Mouse (Mus musculus) heart, adult 9 months (tissue): Measurements from ENCODE around the gene Mfsd6l.

Source experiments
- DNase-seq, 2 experiments: peaks; one replicate each; pipeline ENCODE4 v3.0.0; 2022; ENCODE audit warnings: low spot score in 2 of 2

Mfsd6l gene

DNA sequence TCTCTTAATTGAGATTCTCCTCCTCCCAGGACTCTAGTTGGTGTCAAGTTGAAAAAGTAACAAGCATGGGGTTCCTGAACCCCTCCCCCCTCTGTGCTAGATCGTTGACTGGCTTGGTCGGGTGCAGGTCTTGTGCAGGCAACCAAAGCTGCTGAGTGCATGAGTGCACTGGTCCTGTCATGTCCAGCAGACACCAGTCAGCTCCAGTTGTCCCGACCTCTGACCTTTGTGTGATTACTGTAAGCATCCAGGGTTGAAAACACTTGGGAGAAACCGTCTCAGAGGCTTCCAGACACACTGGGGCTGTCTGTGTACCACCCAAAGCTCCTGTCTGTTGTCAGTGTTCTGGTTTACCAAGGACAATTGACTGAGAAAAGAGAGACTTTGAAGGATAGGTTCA lies 5.6 kb upstream of the Mfsd6l start:
- no peak for DNase-seq

DNA sequence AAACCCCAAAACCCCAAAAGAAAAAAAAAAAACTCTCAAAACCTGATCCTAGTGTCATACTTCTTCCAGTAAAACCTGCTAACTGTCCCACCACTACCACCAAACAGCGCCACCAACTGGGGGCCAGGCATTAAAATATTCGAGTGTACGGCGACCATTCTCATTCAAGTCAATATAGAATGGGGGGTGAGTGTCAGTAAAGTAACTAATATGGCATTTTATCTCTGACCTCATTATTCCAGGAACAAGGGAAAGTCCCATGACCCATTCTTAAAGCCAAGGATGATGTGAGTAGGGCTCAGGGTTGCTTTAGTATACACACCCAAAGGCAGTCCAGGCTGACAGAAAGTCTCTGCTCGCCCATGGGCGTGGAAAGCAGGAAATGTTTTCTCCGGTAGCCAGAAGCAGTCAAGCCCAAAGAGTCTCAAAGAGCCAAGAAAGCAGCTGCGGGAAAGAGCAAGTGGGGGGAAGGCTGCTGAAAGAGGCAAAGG lies 2.0 kb upstream of the Mfsd6l start:
- DNase-seq: peak; percentile 69 to 73

DNA sequence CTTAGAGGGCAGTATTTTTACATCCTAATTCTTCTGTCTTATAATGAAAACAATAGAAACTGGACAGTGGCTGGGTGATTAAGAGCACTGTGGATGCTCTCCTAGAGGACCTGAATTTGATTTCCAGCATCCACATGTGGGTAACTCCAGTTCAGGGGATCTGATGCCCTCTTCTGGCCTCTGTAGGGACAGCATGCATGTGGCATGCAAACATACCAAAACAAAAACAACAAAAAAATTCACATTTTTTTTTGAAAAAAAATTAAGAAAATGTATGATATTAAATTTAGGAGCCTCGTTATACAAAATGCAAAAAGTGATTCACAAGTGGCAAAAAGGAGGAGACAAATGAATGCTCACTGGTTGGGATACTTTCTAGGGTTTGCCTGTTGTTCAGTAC lies 3.6 kb downstream of the Mfsd6l start:
- no peak for DNase-seq

DNA sequence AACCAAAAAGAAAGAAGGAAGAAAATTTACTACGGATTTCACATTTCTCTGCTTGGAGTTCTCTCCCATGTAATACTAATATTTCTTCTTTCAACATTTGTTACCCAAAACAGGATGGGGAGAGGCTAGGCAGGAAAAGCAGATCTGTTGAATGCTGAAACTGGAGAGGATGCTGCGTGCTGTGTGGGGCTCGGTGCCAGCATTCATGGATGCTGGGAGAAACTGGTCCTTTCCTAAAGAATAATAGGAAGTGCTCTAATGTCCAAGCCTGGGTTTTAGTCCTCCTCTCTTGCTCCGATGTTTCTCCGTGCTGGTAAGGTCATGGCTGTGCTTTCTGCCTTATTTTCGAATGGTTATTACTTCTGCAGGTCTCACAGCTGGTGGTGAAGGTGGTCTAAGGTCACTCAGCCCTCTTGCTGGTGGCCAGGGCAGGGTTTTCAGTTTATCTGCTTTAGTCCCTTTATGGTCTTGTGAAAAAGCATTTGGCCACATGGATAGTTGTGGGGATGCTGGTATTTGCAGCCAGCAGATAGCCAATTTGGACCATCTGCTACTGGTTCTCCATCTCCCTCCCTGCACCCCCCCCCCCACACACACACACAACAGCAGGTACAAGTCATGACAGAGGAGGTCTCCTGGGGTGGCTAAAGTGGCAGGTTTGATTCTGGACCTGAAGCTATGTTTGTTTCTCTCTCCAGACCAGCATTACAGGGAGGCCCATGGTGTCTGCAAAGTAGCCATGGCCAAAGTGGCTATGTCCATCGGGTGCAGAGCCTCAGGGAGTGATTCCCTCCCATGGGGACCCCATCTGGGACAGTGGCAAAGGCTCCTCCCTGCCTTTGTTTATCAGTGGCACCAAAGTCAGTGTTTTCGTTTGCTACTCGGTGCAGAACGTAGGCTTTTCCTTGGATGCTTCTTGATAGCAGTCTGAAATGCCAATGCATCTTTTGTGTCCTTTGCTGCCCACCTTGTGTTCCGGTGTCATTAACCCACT lies 6.3 kb downstream of the Mfsd6l start:
- DNase-seq: no peak

GRCm38 (mm10) chr11:68564356-68565031 lies 8.5 kb downstream of the Mfsd6l start:
- DNase-seq: no peak

GRCm38 (mm10) chr11:68565032-68565429 lies 9.0 kb downstream of the Mfsd6l start:
- DNase-seq: no peak

GRCm38 (mm10) chr11:68566447-68567059 lies 10.6 kb downstream of the Mfsd6l start:
- peak in 1 of 2 experiments; percentile 61 for DNase-seq

DNA sequence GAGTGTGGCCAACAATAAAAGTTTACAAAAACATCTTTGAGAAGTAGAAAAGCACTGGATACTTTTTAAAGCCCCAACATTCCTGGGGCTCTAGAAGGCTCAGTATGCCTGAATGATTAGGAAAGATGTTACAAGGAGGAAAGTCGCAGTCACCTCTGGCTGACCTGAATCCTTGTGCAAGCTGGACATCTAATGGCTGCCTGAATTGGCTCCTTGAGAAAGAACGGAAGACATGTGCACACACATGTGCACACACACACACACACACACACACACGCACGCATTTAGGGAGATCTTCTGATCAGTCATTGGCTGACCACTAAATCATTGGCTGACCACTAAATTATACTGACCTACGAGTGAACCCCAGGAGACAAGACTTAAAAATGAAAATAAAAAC lies 14.9 kb downstream of the Mfsd6l start:
- DNase-seq: peak in 1 of 2 experiments; percentile 27

- DNase-seq: no peak
Observed at GRCm38 (mm10) chr11:68577076-68577475, 21.1 kb downstream of the Mfsd6l start.

DNA sequence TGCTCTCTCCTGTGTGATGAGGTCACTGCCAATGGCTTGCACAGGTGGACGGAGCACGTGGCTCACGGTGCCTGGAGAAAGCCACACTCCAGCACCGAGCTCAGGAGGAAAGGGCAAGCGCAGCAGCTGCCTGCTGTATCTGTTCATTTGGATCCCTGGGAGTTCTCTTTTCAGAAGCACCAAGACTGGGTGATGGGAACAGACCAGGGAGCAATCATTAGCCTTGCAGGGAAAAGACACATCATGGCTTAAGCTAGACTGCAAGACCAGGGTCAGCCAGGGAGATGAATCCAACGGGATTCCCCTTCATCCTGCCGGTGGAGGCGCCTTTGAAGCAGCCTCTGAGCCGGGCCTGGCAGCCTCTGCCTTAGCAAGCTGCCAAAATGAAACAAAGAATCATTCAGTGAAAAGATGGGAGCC lies 23.5 kb downstream of the Mfsd6l start:
- peak in 1 of 2 experiments; percentile 42 for DNase-seq

DNA sequence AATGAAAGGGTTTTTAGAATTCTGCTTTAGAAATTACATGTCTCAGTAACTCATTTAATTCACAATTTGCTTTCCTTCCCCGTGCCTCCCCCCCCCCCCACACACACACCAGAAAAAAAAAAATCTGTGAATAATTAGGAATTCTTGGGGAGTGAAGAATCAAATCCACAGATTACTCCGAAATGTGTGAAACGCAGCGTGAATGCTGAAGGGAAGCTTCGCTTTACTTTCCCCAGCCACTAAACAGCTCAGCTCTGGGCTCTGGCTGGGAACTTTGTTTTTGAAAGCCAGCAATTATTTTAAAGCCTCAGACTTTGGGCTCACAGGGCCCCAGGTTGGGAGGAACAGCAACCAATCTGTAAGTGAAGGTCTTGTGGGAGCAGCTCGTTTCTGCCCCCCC lies 24.6 kb downstream of the Mfsd6l start:
- DNase-seq: no peak

DNA sequence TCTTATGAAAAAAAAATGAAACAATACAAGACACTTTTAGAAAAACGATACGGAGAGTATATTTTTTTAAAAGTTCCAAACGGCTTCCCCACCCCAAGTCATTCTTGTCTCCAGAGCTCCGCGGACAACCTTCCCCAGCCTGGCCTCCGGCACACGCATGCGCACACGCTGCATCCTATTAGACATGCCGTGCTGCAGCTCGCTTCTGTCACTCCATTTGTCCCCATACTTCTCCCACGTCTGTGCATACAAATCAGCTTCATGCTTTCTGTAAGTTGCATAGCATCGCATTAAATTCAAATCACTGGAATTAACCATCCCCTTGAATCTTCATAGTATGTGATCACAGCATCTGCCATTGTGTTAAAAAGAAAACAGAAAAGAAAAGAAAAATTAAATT lies 27.2 kb downstream of the Mfsd6l start:
- no peak for DNase-seq

DNA sequence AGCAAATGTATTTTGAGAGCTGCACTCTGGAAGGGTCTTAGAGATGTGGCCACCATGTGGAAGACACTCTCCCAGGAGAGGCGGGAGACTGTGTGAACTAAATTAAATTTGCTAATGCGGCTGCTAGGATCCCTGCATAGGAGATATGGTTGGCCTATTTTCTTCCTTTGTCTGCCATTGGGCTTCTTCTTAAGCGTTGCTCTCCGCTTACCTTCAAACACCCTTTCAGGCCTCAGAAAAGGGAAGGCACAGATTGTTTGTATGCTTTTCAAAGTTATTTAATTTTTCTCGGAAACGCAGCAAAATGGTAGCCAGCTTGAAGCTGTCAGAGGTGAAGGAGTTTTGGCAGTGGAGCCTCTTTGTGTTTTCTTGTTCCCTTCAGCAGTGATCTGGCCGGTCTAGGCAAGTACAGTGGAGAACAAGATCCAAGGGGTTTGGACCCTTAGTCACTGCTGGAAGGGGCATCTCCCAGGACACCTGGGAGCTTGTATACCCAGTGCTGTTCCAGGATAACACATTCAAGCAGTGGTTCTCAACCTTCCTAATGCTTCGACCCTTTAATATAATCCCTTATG lies 28.0 kb downstream of the Mfsd6l start:
- DNase-seq: peak in 1 of 2 experiments; percentile 55

- no peak for DNase-seq
Observed at GRCm38 (mm10) chr11:68585890-68586289, 29.9 kb downstream of the Mfsd6l start.

DNA sequence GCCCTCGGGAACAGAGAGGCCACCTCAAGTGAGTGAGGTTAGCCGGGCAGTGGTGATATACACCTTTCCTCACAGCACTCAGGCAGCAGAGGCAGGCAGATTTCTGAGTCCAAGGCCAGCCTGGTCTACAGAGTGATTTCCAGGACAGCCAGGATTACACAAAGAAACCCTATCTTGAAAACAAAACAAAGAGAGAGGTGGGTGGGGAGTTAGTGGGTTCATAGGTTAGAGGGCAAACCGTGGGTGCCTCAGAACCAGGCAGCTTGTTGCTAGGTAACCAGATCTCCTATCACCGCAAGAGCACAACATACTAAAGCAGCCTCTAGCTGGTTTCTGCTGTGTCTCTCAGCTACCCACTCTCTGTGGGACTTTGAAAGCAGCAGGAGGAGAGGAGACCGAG lies 30.7 kb downstream of the Mfsd6l start, which contains the start of gene Ccdc42:
Ccdc42 (plus strand) TSS at position 301 of the 400 bp plus-strand sequence.
- DNase-seq: no peak

DNA sequence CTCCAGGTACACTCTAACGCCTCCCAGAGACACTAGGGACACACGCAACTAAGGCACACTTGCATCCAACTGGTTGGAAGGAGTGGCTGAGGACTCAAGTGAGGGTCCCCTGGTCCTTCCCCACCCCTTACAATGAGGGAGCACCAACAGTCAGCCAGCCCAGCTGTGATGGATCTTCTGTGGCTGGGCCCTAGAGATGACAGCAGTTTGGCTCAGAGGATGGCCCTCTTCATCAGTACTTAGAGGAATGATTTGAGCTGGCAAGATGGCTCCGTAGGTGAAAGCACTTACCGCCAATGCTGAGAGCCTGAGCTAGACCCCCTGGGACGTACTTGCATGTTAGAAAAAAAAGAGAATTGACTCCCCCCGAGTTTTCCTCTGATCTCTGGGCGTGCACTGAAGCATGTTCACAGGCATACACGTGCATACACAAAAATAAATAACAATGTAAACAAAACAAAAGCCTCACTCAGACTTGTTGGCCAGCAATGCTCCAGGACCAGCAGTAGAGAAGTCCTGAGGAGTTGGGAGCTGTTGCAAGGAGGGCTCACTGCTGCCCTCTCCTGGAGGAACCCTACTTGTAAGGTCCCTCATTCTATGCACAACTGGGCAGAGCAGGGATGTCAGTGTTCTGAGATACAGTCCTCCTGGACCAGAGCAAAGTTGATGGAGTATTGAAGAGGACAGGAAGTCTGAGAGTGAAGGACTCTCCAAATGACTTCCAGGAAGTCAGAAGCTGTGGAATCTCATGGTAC lies 33.2 kb downstream of the Mfsd6l start:
- DNase-seq: peak; percentile 59 to 81

GRCm38 (mm10) chr11:68591708-68592107 lies 35.7 kb downstream of the Mfsd6l start:
- no peak for DNase-seq

DNA sequence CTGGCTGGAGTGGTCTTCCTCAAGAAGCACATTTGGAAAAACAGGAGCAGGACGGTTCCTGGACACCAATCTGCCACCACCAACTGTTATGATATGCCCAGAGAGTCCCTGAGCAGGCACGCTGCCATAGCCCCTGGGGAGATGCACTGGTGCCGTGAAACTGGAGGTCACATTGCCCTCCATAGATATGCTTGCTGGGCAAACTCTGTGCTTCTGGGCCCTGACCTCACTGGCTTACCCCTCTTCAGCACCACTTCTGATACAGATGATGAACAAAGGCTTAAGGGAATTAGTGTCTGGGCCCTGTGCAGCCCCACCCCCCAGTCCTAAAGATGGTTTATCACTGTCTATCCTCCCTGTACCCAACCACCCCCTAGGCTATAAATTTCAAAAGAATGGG lies 37.3 kb downstream of the Mfsd6l start:
- no peak for DNase-seq

GRCm38 (mm10) chr11:68597912-68598311 lies 41.9 kb downstream of the Mfsd6l start:
- DNase-seq: no peak

DNA sequence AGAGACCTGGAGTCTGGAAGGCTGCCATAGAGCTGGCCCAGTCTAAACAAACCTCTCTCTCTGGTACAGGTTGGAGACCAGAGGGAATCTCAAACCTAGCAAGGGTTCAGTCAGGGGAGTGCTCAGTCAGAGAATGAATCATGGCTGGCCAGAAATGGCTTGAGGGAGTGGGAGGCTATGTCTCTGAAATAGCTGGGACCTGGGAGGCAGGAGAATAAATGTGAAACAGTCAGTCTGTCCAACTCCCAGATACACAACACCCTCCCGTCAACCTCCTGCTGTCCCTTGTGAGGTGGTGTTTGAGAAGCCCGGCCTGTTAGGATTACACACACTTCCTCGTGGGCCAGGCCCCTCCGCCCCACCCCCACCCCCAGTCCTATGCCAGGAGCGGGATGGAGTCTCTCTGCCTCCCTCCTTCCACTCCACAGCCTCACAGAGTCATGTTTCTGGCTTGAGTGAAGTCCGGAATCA lies 44.6 kb downstream of the Mfsd6l start:
- no peak for DNase-seq

GRCm38 (mm10) chr11:68601486-68601991 lies 45.6 kb downstream of the Mfsd6l start:
- DNase-seq: peak; percentile 37 to 55
